Mouse (Mus musculus): Measurements from ENCODE around the gene Shroom3. TPM values are rescaled to one million over a fixed set of nuclear protein-coding genes. Genes with fewer than 3 reads are reported as not detected.
"Not testable (repeated sequence)": the region's sequence is repeated elsewhere in the genome, so short reads cannot be mapped to it uniquely, and the experiment has no call there.

Gene Shroom3
- polyA plus RNA-seq, 1 experiment from 2014 or later, result not detected

- no peak overlapping the region for H3K4me3 ChIP-seq (ENCODE audit: inconsistent target)
- no peaks in the 10 kb centered on the region for H3K79me2 ChIP-seq (ENCODE audit: inconsistent target)
- no peak overlapping the region for H3K27ac ChIP-seq
- WGBS (ENCODE audit: missing documents), result 81% methylated on average over 10 of the region's 10 CpGs
- H3K36me3 ChIP-seq (ENCODE audit: inconsistent target), result no peaks in the 10 kb centered on the region
Observed at GRCm38 (mm10) chr5:92915421-92915820, 232.2 kb downstream of the Shroom3 start.

- WGBS (ENCODE audit: missing documents), result 78% methylated on average over 6 of the region's 6 CpGs
- no peak overlapping the region for H3K4me3 ChIP-seq (ENCODE audit: inconsistent target)
- H3K27ac ChIP-seq, result no peak overlapping the region
- H3K36me3 ChIP-seq (ENCODE audit: inconsistent target), result no peaks in the 10 kb centered on the region
- H3K79me2 ChIP-seq (ENCODE audit: inconsistent target), result no peaks in the 10 kb centered on the region
Observed at GRCm38 (mm10) chr5:92917755-92918154, 234.5 kb downstream of the Shroom3 start.

- Histone ChIP-seq H3K27ac (no peak overlapping the region), H3K36me3 (ENCODE audit: inconsistent target) (no peaks in the 10 kb centered on the region), H3K79me2 (ENCODE audit: inconsistent target) (no peaks in the 10 kb centered on the region), H3K4me3 (ENCODE audit: inconsistent target) (no peak overlapping the region)
- WGBS (ENCODE audit: missing documents), result 83% methylated on average over 10 of the region's 10 CpGs
Observed at GRCm38 (mm10) chr5:92918170-92918569, 234.9 kb downstream of the Shroom3 start.

- H3K79me2 ChIP-seq (ENCODE audit: inconsistent target), result no peaks in the 10 kb centered on the region
- 90% methylated on average over 9 of the region's 9 CpGs for WGBS (ENCODE audit: missing documents)
- H3K4me3 ChIP-seq (ENCODE audit: inconsistent target), result no peak overlapping the region
- H3K27ac ChIP-seq, result no peak overlapping the region
- no peaks in the 10 kb centered on the region for H3K36me3 ChIP-seq (ENCODE audit: inconsistent target)
Observed at GRCm38 (mm10) chr5:92918866-92919265, 235.6 kb downstream of the Shroom3 start.

GRCm38 (mm10) chr5:92919390-92919789, 236.2 kb downstream of the Shroom3 start:
- WGBS (ENCODE audit: missing documents), result 89% methylated on average over 14 of the region's 14 CpGs
- Histone ChIP-seq H3K79me2 (ENCODE audit: inconsistent target) (no peaks in the 10 kb centered on the region), H3K4me3 (ENCODE audit: inconsistent target) (no peak overlapping the region), H3K27ac (no peak overlapping the region), H3K36me3 (ENCODE audit: inconsistent target) (no peaks in the 10 kb centered on the region)

GRCm38 (mm10) chr5:92920984-92921383, 237.7 kb downstream of the Shroom3 start:
- WGBS (ENCODE audit: missing documents), result 94% methylated on average over 8 of the region's 8 CpGs
- no peak overlapping the region for H3K4me3 ChIP-seq (ENCODE audit: inconsistent target)
- no peaks in the 10 kb centered on the region for H3K79me2 ChIP-seq (ENCODE audit: inconsistent target)
- no peak overlapping the region for H3K27ac ChIP-seq
- no peaks in the 10 kb centered on the region for H3K36me3 ChIP-seq (ENCODE audit: inconsistent target)

GRCm38 (mm10) chr5:92921728-92922127, 238.5 kb downstream of the Shroom3 start:
- H3K79me2 ChIP-seq (ENCODE audit: inconsistent target), result no peaks in the 10 kb centered on the region
- no peaks in the 10 kb centered on the region for H3K36me3 ChIP-seq (ENCODE audit: inconsistent target)
- H3K27ac ChIP-seq, result no peak overlapping the region
- 82% methylated on average over 8 of the region's 8 CpGs for WGBS (ENCODE audit: missing documents)
- no peak overlapping the region for H3K4me3 ChIP-seq (ENCODE audit: inconsistent target)

- 88% methylated on average over 5 of the region's 5 CpGs for WGBS (ENCODE audit: missing documents)
- H3K79me2 ChIP-seq (ENCODE audit: inconsistent target); H3K27ac ChIP-seq; H3K36me3 ChIP-seq (ENCODE audit: inconsistent target); H3K4me3 ChIP-seq (ENCODE audit: inconsistent target): not testable (repeated sequence)
Observed at GRCm38 (mm10) chr5:92922981-92923380, 239.7 kb downstream of the Shroom3 start.

GRCm38 (mm10) chr5:92924851-92925477, 241.7 kb downstream of the Shroom3 start:
- H3K27ac ChIP-seq, result no peak overlapping the region
- H3K4me3 ChIP-seq (ENCODE audit: inconsistent target), result no peak overlapping the region
- WGBS (ENCODE audit: missing documents), result 12% methylated on average over 16 of the region's 17 CpGs
- no peaks in the 10 kb centered on the region for H3K36me3 ChIP-seq (ENCODE audit: inconsistent target)
- H3K79me2 ChIP-seq (ENCODE audit: inconsistent target), result no peaks in the 10 kb centered on the region

- no peak overlapping the region for H3K27ac ChIP-seq
- H3K4me3 ChIP-seq (ENCODE audit: inconsistent target), result no peak overlapping the region
- no peaks in the 10 kb centered on the region for H3K36me3 ChIP-seq (ENCODE audit: inconsistent target)
- 25% methylated on average over 10 of the region's 10 CpGs for WGBS (ENCODE audit: missing documents)
- H3K79me2 ChIP-seq (ENCODE audit: inconsistent target), result no peaks in the 10 kb centered on the region
Observed at GRCm38 (mm10) chr5:92927667-92928066, 244.4 kb downstream of the Shroom3 start.

GRCm38 (mm10) chr5:92930557-92930956, 247.3 kb downstream of the Shroom3 start:
- WGBS (ENCODE audit: missing documents), result 63% methylated on average over 6 of the region's 6 CpGs
- Histone ChIP-seq H3K36me3 (ENCODE audit: inconsistent target) (no peaks in the 10 kb centered on the region), H3K27ac (no peak overlapping the region), H3K79me2 (ENCODE audit: inconsistent target) (no peaks in the 10 kb centered on the region), H3K4me3 (ENCODE audit: inconsistent target) (no peak overlapping the region)

- WGBS (ENCODE audit: missing documents), result 89% methylated on average over 16 of the region's 16 CpGs
- H3K4me3 ChIP-seq (ENCODE audit: inconsistent target), result no peak overlapping the region
- no peaks in the 10 kb centered on the region for H3K79me2 ChIP-seq (ENCODE audit: inconsistent target)
- no peak overlapping the region for H3K27ac ChIP-seq
- H3K36me3 ChIP-seq (ENCODE audit: inconsistent target), result no peaks in the 10 kb centered on the region
Observed at GRCm38 (mm10) chr5:92931298-92931697, 248.1 kb downstream of the Shroom3 start.

- no peaks in the 10 kb centered on the region for H3K79me2 ChIP-seq (ENCODE audit: inconsistent target)
- no peak overlapping the region for H3K27ac ChIP-seq
- H3K36me3 ChIP-seq (ENCODE audit: inconsistent target), result no peaks in the 10 kb centered on the region
- H3K4me3 ChIP-seq (ENCODE audit: inconsistent target), result no peak overlapping the region
- 91% methylated on average over 10 of the region's 10 CpGs for WGBS (ENCODE audit: missing documents)
Observed at GRCm38 (mm10) chr5:92933010-92933409, 249.8 kb downstream of the Shroom3 start.

- Histone ChIP-seq H3K79me2 (ENCODE audit: inconsistent target) (no peaks in the 10 kb centered on the region), H3K27ac (no peak overlapping the region), H3K36me3 (ENCODE audit: inconsistent target) (no peaks in the 10 kb centered on the region), H3K4me3 (ENCODE audit: inconsistent target) (no peak overlapping the region)
- 89% methylated on average over 7 of the region's 7 CpGs for WGBS (ENCODE audit: missing documents)
Observed at GRCm38 (mm10) chr5:92933599-92934217, 250.5 kb downstream of the Shroom3 start.

- H3K79me2 ChIP-seq (ENCODE audit: inconsistent target), result no peaks in the 10 kb centered on the region
- H3K4me3 ChIP-seq (ENCODE audit: inconsistent target), result no peak overlapping the region
- no peak overlapping the region for H3K27ac ChIP-seq
- H3K36me3 ChIP-seq (ENCODE audit: inconsistent target), result no peaks in the 10 kb centered on the region
- WGBS (ENCODE audit: missing documents), result 52% methylated on average over 7 of the region's 7 CpGs
Observed at GRCm38 (mm10) chr5:92934269-92934939, 251.2 kb downstream of the Shroom3 start.

Data from macrophage (primary cell).